Mouse (Mus musculus) cerebellum, adult 8-10 months (tissue): ENCODE data around the gene U2af1.
A peak's percentile ranks its signal among the peaks of the same experiment; 100 is the strongest.

Experiments used
- DNase-seq: peaks from one replicate; pipeline ENCODE4 v3.0.0; 2022

The U2af1 gene

GRCm38 (mm10) chr17:31660661-31661250, 2.1 kb upstream of the U2af1 start:
- peak; percentile 50 for DNase-seq

GRCm38 (mm10) chr17:31658136-31658467, 590 bp downstream of the U2af1 start:
- no peak for DNase-seq

- no peak for DNase-seq
Measured at GRCm38 (mm10) chr17:31657141-31657983, 1.3 kb downstream of the U2af1 start.

- no peak for DNase-seq
Measured at GRCm38 (mm10) chr17:31656682-31657081, 2.0 kb downstream of the U2af1 start.

- DNase-seq, result no peak
Measured at GRCm38 (mm10) chr17:31655366-31655765, 3.3 kb downstream of the U2af1 start.

- no peak for DNase-seq
Measured at GRCm38 (mm10) chr17:31653277-31653676, 5.4 kb downstream of the U2af1 start.

- DNase-seq, result no peak
Measured at GRCm38 (mm10) chr17:31652152-31652551, 6.5 kb downstream of the U2af1 start.

GRCm38 (mm10) chr17:31646199-31647002, 12.3 kb downstream of the U2af1 start:
- no peak for DNase-seq

- no peak for DNase-seq
Measured at GRCm38 (mm10) chr17:31642913-31643312, 15.8 kb downstream of the U2af1 start.

GRCm38 (mm10) chr17:31642331-31642730, 16.4 kb downstream of the U2af1 start:
- DNase-seq, result no peak

- no peak for DNase-seq
Measured at GRCm38 (mm10) chr17:31639651-31640050, 19.0 kb downstream of the U2af1 start.

- DNase-seq, result no peak
Measured at GRCm38 (mm10) chr17:31637866-31638570, 20.7 kb downstream of the U2af1 start.

- DNase-seq, result peak; percentile 27
Measured at GRCm38 (mm10) chr17:31636942-31637811, 21.5 kb downstream of the U2af1 start, which contains the start of gene Cbs. Gene Cbs, minus strand, starts transcription at chr17:31637238.

GRCm38 (mm10) chr17:31636277-31636941, 22.3 kb downstream of the U2af1 start:
- no peak for DNase-seq

- DNase-seq, result no peak
Measured at GRCm38 (mm10) chr17:31635781-31636180, 22.9 kb downstream of the U2af1 start.

GRCm38 (mm10) chr17:31634896-31635295, 23.8 kb downstream of the U2af1 start:
- no peak for DNase-seq

- no peak for DNase-seq
Measured at GRCm38 (mm10) chr17:31633007-31633406, 25.7 kb downstream of the U2af1 start.

GRCm38 (mm10) chr17:31631081-31631800, 27.5 kb downstream of the U2af1 start:
- no peak for DNase-seq

GRCm38 (mm10) chr17:31627961-31628360, 30.7 kb downstream of the U2af1 start:
- DNase-seq, result no peak

GRCm38 (mm10) chr17:31623101-31623500, 35.6 kb downstream of the U2af1 start:
- no peak for DNase-seq
